Mouse (Mus musculus): ENCODE measurements around the gene Shld1.

Gene Shld1

GRCm38 (mm10) chr2:132793441-132794203 is 106.9 kb downstream of the Shld1 start:
- DNase-seq (ENCODE audit: low read depth, low spot score) = no peak

- DNase-seq (ENCODE audit: low read depth, low spot score) = no peak
Measured at GRCm38 (mm10) chr2:132794204-132794586, 107.5 kb downstream of the Shld1 start.

Data from embryo, embryonic 11.5 days (tissue).